Mouse (Mus musculus) liver, adult 2 months (tissue): ENCODE data around the gene Il18r1. TPM values are rescaled to one million over a fixed set of nuclear protein-coding genes. Genes with fewer than 3 reads are reported as not detected.
A peak's percentile ranks its signal among the peaks of the same experiment; 100 is the strongest.

Experiments used
- DNase-seq: peaks from one replicate; pipeline ENCODE4 v3.0.0-alpha.2; 2011; ENCODE audit warnings: low read depth, low spot score; ENCODE audit errors: extremely low read depth
- H3K27ac ChIP-seq: fragments of 200-500 bp; replicated peaks from 2 replicates; pipeline ENCODE4 v1.5.1; 2012; ENCODE audit warnings: low read depth, mild to moderate bottlenecking, control low read depth, inconsistent platforms, low read length; ENCODE audit not compliant: insufficient read depth
- H3K27me3 ChIP-seq: fragments of 200-500 bp; 2 replicates; pipeline ENCODE4 v1.6.1; 2012; ENCODE audit warnings: mild to moderate bottlenecking, moderate library complexity, low read length, inconsistent platforms; ENCODE audit not compliant: control insufficient read depth, insufficient read depth
- H3K36me3 ChIP-seq: fragments of 200-500 bp; 2 replicates; pipeline ENCODE4 v1.6.1; 2012; ENCODE audit warnings: low read length, inconsistent platforms; ENCODE audit not compliant: control insufficient read depth, insufficient read depth
- H3K4me1 ChIP-seq: fragments of 200-500 bp; 2 replicates; pipeline ENCODE4 v1.6.1; 2011; ENCODE audit warnings: low read length; ENCODE audit not compliant: control insufficient read depth, insufficient read depth
- H3K4me3 ChIP-seq: fragments of 200-500 bp; 2 replicates; pipeline ENCODE4 v1.5.1; 2011; ENCODE audit warnings: low read depth, mild to moderate bottlenecking, control low read depth, low read length, moderate library complexity; ENCODE audit not compliant: insufficient read depth
- H3K79me2 ChIP-seq: fragments of 200-500 bp; 2 replicates; pipeline ENCODE4 v1.6.1; 2012; ENCODE audit warnings: inconsistent platforms, mild to moderate bottlenecking, low read length, moderate library complexity; ENCODE audit not compliant: control insufficient read depth, insufficient read depth
- H3K9ac ChIP-seq: fragments of 200-500 bp; 2 replicates; pipeline ENCODE4 v1.6.1; 2012; ENCODE audit warnings: low read depth, mild to moderate bottlenecking, control low read depth, inconsistent platforms, low read length
- CTCF ChIP-seq: fragments of 200-500 bp; IDR thresholded peaks from 2 replicates; pipeline ENCODE4 v1.5.1; 2011; ENCODE audit warnings: low read depth, low read length, control low read depth
- POLR2A ChIP-seq: fragments of 200-500 bp; IDR thresholded peaks from 2 replicates; pipeline ENCODE4 v1.6.1; 2011; ENCODE audit warnings: low read length, control low read depth; ENCODE audit not compliant: insufficient read depth; ENCODE audit errors: extremely low read depth
- WGBS: fragments of 180-500 bp; shearing (Covaris S2); methylation state at CpG from one replicate; pipeline ENCODE4 v1.1.7; 2018; 5-methylcytosine and 5-hydroxymethylcytosine counted together
- polyA plus RNA-seq: library from polyadenylated mRNA; depleted of rRNA; stranded (reverse); fragments of >200 nt; gene quantifications from 2 replicates; pipeline ENCODE4 v1.2.3, GENCODE M21; 2012; rRNA removed
- total RNA-seq: library from RNA; depleted of rRNA; stranded (reverse); fragments of >200 nt; gene quantifications from 2 replicates; pipeline ENCODE4 v1.2.3, GENCODE M21; 2014; rRNA removed

Il18r1 gene
- total RNA-seq (0.20 and 0.28 TPM in 2 replicates), polyA plus RNA-seq (0.05 and 0.07 TPM in 2 replicates)

DNA sequence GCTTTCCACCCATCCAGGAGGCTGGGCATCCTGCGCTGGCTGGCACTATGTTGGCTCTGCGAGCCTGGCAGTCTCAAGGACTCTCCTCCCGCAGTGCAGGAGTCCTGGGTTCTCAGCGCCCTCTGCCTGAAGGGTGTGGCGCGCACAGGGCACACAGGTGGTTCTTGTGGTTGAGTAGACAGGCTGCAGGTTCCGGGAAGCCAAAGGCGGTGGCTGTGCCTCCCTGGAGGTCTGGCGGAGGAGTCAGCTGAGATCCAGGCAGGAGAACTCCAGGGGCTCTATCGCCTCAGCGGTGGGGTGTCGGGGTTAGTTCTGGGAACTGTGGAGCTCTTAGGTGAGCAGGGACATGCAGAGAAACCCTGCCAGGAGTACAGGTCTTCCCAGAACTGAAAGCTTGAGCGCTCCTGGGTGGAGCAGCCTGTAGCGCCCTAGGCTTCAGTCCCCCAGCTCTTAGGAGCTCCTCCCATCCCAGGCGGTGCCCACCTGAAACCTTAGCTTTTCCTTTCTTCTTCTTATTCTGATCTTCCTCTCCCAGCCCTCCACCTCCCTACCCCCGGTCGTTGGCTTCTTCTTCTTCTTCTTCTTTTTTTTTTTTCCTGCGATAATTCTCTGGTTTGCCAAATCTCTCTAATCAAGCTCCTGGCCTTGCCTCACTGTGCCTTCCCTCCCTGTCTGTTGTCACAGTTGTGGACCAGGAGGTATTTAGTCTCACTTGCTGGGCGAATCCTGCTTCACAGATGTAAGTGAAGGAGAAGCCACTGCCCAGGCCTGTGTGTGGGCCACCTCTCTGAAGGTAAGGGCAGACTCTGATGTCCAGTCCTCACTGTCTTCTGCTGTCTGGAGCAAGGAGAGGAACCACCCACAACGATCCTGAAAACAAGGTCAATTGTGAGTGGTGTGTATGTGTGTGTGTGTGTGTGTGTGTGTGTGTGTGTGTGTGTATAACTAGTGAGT lies at the start of gene Il18r1:
TSS of gene Il18r1 (plus strand) at position 76 of the 954 bp plus-strand sequence.
- 41% methylated on average over 20 of the region's 20 CpGs for WGBS
- no peak within 1 kb of the TSS for H3K4me3 ChIP-seq
- H3K36me3 ChIP-seq, result no peaks in the 10 kb centered on the region
- TF ChIP-seq CTCF, result 0 out of 2 replicates have a peak, but pooled peaks have one; percentile 14
- no peak for TF ChIP-seq POLR2A
- H3K9ac ChIP-seq, result no peak within 1 kb of the TSS
- no peak within 1 kb of the TSS for H3K27ac ChIP-seq
- no peaks in the 10 kb centered on the region for H3K27me3 ChIP-seq
- H3K79me2 ChIP-seq, result no peaks in the 10 kb centered on the region
- no peak for DNase-seq
- no peaks in the 10 kb centered on the region for H3K4me1 ChIP-seq

DNA sequence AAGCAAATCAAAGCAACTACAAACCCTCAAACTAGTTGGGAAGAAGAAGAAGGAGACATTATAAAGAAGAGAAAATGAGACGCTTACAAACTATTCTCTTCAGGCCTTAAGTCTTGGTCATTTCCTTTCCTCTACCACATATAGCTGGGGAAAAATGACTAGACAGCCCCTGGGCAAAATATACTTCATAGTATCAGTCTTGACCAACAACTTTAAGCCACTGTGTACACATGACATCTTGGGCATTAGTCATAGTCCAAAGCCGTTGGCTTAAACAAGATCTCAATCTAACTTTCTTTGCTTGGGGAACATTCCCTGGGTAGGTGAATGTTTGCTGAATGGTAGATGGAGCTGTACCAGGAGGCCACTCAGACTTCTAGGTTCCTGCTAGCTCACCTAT lies 48.3 kb upstream of the Il18r1 start:
- H3K36me3 ChIP-seq, result no peaks in the 10 kb centered on the region
- H3K9ac ChIP-seq, result no peak overlapping the region
- TF ChIP-seq POLR2A, result no peak
- no peak for TF ChIP-seq CTCF
- no peak overlapping the region for H3K4me3 ChIP-seq
- 87% methylated on average over 2 of the region's 2 CpGs for WGBS
- no peaks in the 10 kb centered on the region for H3K79me2 ChIP-seq
- DNase-seq, result no peak
- no peaks in the 10 kb centered on the region for H3K27me3 ChIP-seq
- H3K4me1 ChIP-seq, result no peaks in the 10 kb centered on the region
- no peak overlapping the region for H3K27ac ChIP-seq

DNA sequence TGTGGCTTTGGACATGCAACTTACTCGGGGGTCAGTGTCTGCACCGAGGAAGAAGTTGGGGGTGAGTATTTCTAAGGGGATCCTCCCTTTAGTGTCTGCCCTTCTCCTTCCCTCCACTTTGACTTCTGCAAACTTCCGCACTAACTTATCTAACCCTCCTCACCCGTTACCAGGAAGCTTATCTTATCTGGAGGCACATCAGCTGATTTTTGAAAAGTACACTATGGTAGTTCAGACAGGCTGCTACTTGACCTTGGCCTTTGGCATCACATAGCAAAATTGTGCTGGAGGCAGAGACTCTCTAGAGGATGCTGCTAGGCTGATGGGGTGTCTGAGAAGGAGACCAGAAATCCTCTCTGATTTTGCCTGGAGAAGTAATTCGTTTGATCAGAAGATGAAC lies 46.8 kb upstream of the Il18r1 start:
- Histone ChIP-seq H3K4me3 (no peak overlapping the region), H3K4me1 (no peaks in the 10 kb centered on the region), H3K36me3 (no peaks in the 10 kb centered on the region), H3K27me3 (no peaks in the 10 kb centered on the region), H3K79me2 (no peaks in the 10 kb centered on the region), H3K27ac (no peak overlapping the region), H3K9ac (no peak overlapping the region)
- WGBS, result 36% methylated on average over 5 of the region's 5 CpGs
- no peak for DNase-seq
- TF ChIP-seq POLR2A (no peak), CTCF (no peak)

DNA sequence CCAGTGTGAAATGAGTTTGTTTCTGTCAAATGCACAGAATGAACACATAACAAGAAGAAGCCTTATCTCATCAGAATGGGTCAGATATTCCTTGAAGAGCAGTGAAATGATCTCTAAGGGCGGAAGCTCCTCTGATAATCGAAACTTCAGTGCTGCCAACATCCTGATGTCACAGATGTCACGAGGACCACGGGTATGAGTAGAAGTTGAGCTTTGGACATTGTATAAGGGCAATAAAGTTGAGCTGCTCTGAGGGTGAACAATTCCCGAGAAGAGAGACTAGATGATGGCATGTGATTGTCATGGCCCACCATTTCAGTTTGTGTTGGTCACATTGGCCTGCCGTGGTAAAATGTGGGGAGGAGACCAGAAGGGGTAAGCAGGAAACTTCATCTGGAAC lies 41.5 kb upstream of the Il18r1 start:
- DNase-seq, result no peak
- no peaks in the 10 kb centered on the region for H3K27me3 ChIP-seq
- H3K4me1 ChIP-seq, result no peaks in the 10 kb centered on the region
- no peak overlapping the region for H3K27ac ChIP-seq
- H3K9ac ChIP-seq, result no peak overlapping the region
- TF ChIP-seq CTCF (no peak), POLR2A (no peak)
- H3K4me3 ChIP-seq, result no peak overlapping the region
- no peaks in the 10 kb centered on the region for H3K79me2 ChIP-seq
- 71% methylated on average over 6 of the region's 6 CpGs for WGBS
- no peaks in the 10 kb centered on the region for H3K36me3 ChIP-seq

GRCm38 (mm10) chr1:40427270-40427669 lies 38.1 kb upstream of the Il18r1 start:
- H3K36me3 ChIP-seq, result no peaks in the 10 kb centered on the region
- no peak for DNase-seq
- no peak overlapping the region for H3K4me3 ChIP-seq
- H3K27ac ChIP-seq, result no peak overlapping the region
- no peaks in the 10 kb centered on the region for H3K27me3 ChIP-seq
- no peaks in the 10 kb centered on the region for H3K79me2 ChIP-seq
- no peaks in the 10 kb centered on the region for H3K4me1 ChIP-seq
- WGBS, result 90% methylated on average over 9 of the region's 9 CpGs
- H3K9ac ChIP-seq, result no peak overlapping the region
- TF ChIP-seq POLR2A, result no peak
- no peak for TF ChIP-seq CTCF

DNA sequence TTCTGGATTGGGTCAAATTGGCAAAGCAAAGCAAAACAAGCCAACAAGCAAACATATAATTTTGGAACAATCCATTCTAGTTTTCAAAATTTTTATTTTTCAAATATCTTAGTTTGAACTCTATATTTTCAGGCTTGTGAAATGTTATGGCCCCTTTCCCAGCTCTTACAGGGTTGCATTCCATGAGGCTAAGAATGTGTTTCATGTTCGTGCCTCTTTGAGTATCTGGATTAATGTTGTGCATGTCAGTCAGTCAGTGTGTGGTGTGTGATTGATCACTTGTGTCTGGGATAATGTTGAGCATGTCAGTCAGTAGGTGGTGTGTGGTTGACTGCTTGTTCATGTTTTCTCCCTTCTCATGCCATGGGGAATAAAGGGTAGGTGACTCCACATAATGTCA lies 37.5 kb upstream of the Il18r1 start:
- no peak for TF ChIP-seq POLR2A
- TF ChIP-seq CTCF, result no peak
- no peaks in the 10 kb centered on the region for H3K27me3 ChIP-seq
- DNase-seq, result no peak
- no peaks in the 10 kb centered on the region for H3K79me2 ChIP-seq
- H3K4me1 ChIP-seq, result no peaks in the 10 kb centered on the region
- WGBS, result 76% methylated on average over 1 of the region's 1 CpGs
- H3K4me3 ChIP-seq, result no peak overlapping the region
- no peak overlapping the region for H3K27ac ChIP-seq
- no peak overlapping the region for H3K9ac ChIP-seq
- no peaks in the 10 kb centered on the region for H3K36me3 ChIP-seq
